In the genomic region with DNA sequence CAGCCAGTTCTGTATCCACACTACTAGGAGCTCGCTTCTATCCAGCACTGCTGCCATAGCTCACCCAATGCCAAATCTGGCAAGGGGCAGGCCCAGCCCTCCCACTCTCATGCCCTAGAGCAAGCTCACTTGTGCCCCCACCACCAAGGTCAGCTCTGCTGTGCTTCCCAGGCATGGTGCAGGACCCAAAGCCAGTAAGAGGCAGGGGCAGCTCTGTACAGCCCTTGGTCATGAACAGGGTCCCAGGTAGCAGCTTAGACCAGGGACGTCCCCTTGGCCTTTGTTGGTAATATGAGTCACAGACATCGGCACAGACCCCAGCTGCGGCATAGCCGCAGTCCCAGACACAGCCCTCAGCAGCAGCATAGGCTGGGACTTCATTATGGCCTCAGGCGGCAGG, we compare ENCODE assay signal across 17 mouse cellular contexts.
"Had no signal": no experiment of that assay in that cellular context is flagged by ENCODE, and none has a peak within 500 bp of the region (broad histone marks: within the 10 kb centered on the region; RNA-seq: fewer than 3 reads in every experiment).

No protein-coding gene starts in this region.

- H3K4me1 ChIP-seq: lung, embryonic 15.5 days; midbrain, embryonic 12.5 days; midbrain, embryonic 15.5 days; neural tube, embryonic 12.5 days; stomach, embryonic 15.5 days had no signal

- H3K27me3 ChIP-seq: lung, embryonic 15.5 days; midbrain, embryonic 12.5 days; midbrain, embryonic 15.5 days; neural tube, embryonic 12.5 days; stomach, embryonic 15.5 days had no signal

- H3K9me3 ChIP-seq: lung, embryonic 15.5 days; midbrain, embryonic 12.5 days; midbrain, embryonic 15.5 days; neural tube, embryonic 12.5 days; stomach, embryonic 15.5 days had no signal

- H3K27ac ChIP-seq: lung, embryonic 15.5 days; macrophage; midbrain, embryonic 12.5 days; midbrain, embryonic 15.5 days; neural tube, embryonic 12.5 days; stomach, embryonic 15.5 days; stomach, postnatal 0 days had no signal

- H3K4me2 ChIP-seq: lung, embryonic 15.5 days; midbrain, embryonic 12.5 days; midbrain, embryonic 15.5 days; neural tube, embryonic 12.5 days; stomach, embryonic 15.5 days had no signal

- H3K9ac ChIP-seq: liver, postnatal 0 days; lung, embryonic 15.5 days; midbrain, embryonic 12.5 days; midbrain, embryonic 15.5 days; neural tube, embryonic 12.5 days; stomach, embryonic 15.5 days had no signal

- ATAC-seq: liver, postnatal 0 days; lung, postnatal 0 days; midbrain, embryonic 15.5 days had no signal

- H3K36me3 ChIP-seq: lung, embryonic 15.5 days; midbrain, embryonic 12.5 days; midbrain, embryonic 15.5 days; neural tube, embryonic 12.5 days; stomach, embryonic 15.5 days had no signal

- DNase-seq: liver, postnatal 0 days; lung, adult 2 months; lung, postnatal 14 days; lung, postnatal 36 days; right cerebral cortex, postnatal 14 days; thymus, adult 2 months; thymus, postnatal 25 days; thymus, postnatal 4 days had no signal

- H3K4me3 ChIP-seq: lung, embryonic 15.5 days; megakaryocyte, embryonic 14.5 days; midbrain, embryonic 12.5 days; midbrain, embryonic 15.5 days; neural tube, embryonic 12.5 days; stomach, embryonic 15.5 days had no signal
